Mouse (Mus musculus) heart, adult 2 months (tissue): ENCODE measurements around the gene Fads6. TPM values are rescaled to one million over a fixed set of nuclear protein-coding genes. Genes with fewer than 3 reads are reported as not detected.

Experiments
- DNase-seq, 2 experiments: peaks; one replicate each; pipeline ENCODE4 v3.0.0; 2021
- H3K27ac ChIP-seq: fragments of 200-600 bp; 2 replicates; pipeline ENCODE4 v1.8.1; 2022
- H3K27me3 ChIP-seq: fragments of 200-500 bp; 2 replicates; pipeline ENCODE4 v1.6.1; 2012; ENCODE audit warnings: mild to moderate bottlenecking, low read length, inconsistent platforms, mixed read lengths; ENCODE audit not compliant: control insufficient read depth, insufficient read depth
- H3K36me3 ChIP-seq: fragments of 200-500 bp; 2 replicates; pipeline ENCODE4 v1.6.1; 2012; ENCODE audit warnings: low read length, inconsistent platforms; ENCODE audit not compliant: control insufficient read depth, insufficient read depth
- H3K4me1 ChIP-seq: fragments of 200-500 bp; 2 replicates; pipeline ENCODE4 v1.6.1; 2011; ENCODE audit warnings: low read length; ENCODE audit not compliant: control insufficient read depth, insufficient read depth
- H3K4me3 ChIP-seq: fragments of 200-600 bp; 2 replicates; pipeline ENCODE4 v1.8.1; 2022
- H3K79me2 ChIP-seq: fragments of 200-500 bp; replicated peaks from 2 replicates; pipeline ENCODE4 v1.6.1; 2012; ENCODE audit warnings: mild to moderate bottlenecking, inconsistent platforms, low read length, moderate library complexity, mixed read lengths; ENCODE audit not compliant: control insufficient read depth, insufficient read depth
- H3K9ac ChIP-seq: fragments of 200-500 bp; 2 replicates; pipeline ENCODE4 v1.6.1; 2012; ENCODE audit warnings: low read depth, mild to moderate bottlenecking, control low read depth, inconsistent platforms, low read length, mixed read lengths
- CTCF ChIP-seq: fragments of 200-600 bp; IDR thresholded peaks from 2 replicates; pipeline ENCODE4 v1.8.1; 2022; ENCODE audit warnings: antibody characterized with exemption, mild to moderate bottlenecking, moderate library complexity
- EP300 ChIP-seq: fragments of 200-500 bp; IDR thresholded peaks from 2 replicates; pipeline ENCODE4 v1.6.1; 2011; ENCODE audit warnings: low read depth, low read length, control low read depth; ENCODE audit not compliant: insufficient read depth
- POLR2A ChIP-seq: fragments of 200-500 bp; IDR thresholded peaks from 2 replicates; pipeline ENCODE4 v1.6.1; 2011; ENCODE audit warnings: mild to moderate bottlenecking, low read depth, low read length, control low read depth; ENCODE audit not compliant: insufficient read depth
- WGBS: fragments of 180-500 bp; shearing (Covaris S2); methylation state at CpG from one replicate; pipeline ENCODE4 v1.1.7; 2018; 5-methylcytosine and 5-hydroxymethylcytosine counted together
- intact Hi-C: fragments of 180-260 bp; cut with DNase I; formaldehyde crosslinking; loops from one replicate; pipeline ENCODE4 v1.15.1; 2025
- long read RNA-seq: library from polyadenylated mRNA; stranded (forward); transcript quantifications from one replicate; pipeline ENCODE4 v2.0.0, GENCODE M21; 2021
- polyA plus RNA-seq: library from polyadenylated mRNA; depleted of rRNA; stranded (reverse); fragments of >200 nt; gene quantifications from 2 replicates; pipeline ENCODE4 v1.2.3, GENCODE M21; 2012; rRNA removed
- total RNA-seq, 2 experiments: library from RNA; stranded (reverse); gene quantifications; 2 replicates each; pipeline ENCODE4 v1.2.3; 2021

Fads6 gene
- total RNA-seq: 1 to 10 TPM; 1.6 to 1.8 TPM
- polyA plus RNA-seq: 1.9 and 2.0 TPM in 2 replicates
- long read RNA-seq, partial matches to known transcripts: 0 of 1 reads
- long read RNA-seq, other reads (novel, unspliced or antisense): 1 of 1 reads

DNA sequence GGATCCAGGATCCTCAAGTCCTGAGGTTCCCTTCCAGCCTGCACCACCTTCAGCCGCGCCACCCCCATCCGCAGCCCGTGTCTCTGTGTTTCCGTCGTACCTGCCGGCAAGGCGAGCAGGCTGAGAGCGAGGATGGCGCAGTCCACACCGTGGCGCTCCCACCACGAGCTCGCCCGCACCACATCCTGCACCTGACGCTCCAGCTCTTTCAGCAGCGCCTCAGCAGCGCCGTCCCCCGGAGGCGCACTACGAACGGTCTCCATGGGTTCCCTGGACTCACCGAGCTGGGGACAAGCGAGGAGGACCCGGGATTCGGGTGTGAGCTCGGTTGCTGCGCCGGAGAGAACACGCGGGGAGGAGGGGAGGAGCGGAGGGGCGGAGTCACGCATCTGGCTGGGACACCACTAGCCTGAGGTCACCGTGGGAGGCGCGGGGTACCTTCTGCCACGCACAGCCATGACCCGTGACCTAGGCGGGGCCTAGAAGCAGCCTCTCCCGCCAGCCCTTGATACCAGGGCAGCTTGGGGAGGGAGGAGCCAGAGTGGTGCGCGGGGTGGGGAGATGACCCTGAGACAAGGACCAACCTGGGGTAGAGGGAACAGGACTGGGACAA is at the start of gene Fads6:
Gene Fads6, minus strand, starts transcription at position 450 of the 613 bp plus-strand sequence.
- DNase-seq: peak; percentile 66 to 71
- no peaks in the 10 kb centered on the region for H3K4me1 ChIP-seq
- H3K36me3 ChIP-seq: no peaks in the 10 kb centered on the region
- peak within 1 kb of the TSS; percentile 10 for H3K9ac ChIP-seq
- no peak within 1 kb of the TSS for H3K27ac ChIP-seq
- no peaks in the 10 kb centered on the region for H3K79me2 ChIP-seq
- H3K27me3 ChIP-seq: 0 out of 2 replicates have a peak, but pooled peaks cover 3% of the 10 kb centered on the region
- no peak for TF ChIP-seq POLR2A
- peak; percentile 48 for TF ChIP-seq CTCF
- under 1% methylated on average over 43 of the region's 44 CpGs for WGBS
- intact Hi-C loops: no loop called here
- peak within 1 kb of the TSS; percentile 59 for H3K4me3 ChIP-seq

DNA sequence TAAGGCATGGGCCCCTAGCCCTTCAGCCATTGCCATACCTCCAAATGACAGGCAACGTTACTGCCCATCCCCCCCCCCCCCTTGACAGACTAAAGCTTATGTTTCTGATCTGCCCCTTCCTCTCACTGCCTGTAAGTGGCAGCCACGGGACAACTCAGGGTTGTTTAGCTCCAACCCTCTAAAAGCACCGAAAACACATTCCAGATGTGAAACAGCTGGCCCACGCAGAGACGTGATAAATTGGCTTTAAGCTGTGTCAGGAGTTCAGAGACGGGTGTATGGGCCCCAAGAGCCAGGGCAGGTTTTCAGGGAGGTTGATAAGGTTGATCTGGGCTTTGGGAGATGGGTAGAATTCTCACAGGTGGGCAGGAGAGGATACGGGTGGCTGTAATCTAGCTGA is 48.1 kb upstream of the Fads6 start:
- intact Hi-C loops: no loop called here
- WGBS: 34% methylated on average over 7 of the region's 7 CpGs
- Histone ChIP-seq H3K4me3 (no peak overlapping the region), H3K79me2 (no peaks in the 10 kb centered on the region), H3K9ac (no peak overlapping the region), H3K27me3 (no peaks in the 10 kb centered on the region; the same call in 1 of the 2 replicates), H3K36me3 (no peaks in the 10 kb centered on the region), H3K4me1 (no peaks in the 10 kb centered on the region), H3K27ac (no peak overlapping the region)
- TF ChIP-seq POLR2A (no peak), EP300 (no peak), CTCF (no peak)
- DNase-seq: no peak

DNA sequence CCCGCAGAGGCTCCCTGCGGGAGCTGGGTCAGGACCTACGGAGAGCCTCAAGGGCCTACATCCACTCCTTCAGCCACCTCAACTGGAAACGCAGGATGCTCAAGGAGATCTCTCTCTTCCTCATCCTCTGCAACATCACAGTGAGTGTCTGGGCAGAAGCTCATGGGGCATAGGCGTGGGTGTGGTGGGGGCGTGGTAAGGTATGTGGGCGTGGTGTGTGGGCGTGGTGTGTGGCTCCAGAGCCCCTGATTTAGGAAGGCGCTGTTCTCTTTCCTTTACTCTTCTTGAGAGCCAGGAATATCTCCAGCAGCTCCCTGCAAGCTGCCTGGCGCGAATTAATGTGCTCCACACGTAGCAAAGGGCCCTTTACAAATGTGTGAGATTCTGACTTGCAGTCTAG is 47.5 kb upstream of the Fads6 start:
- Histone ChIP-seq H3K36me3 (no peaks in the 10 kb centered on the region), H3K27me3 (no peaks in the 10 kb centered on the region; the same call in 1 of the 2 replicates), H3K4me1 (no peaks in the 10 kb centered on the region), H3K9ac (no peak overlapping the region), H3K79me2 (no peaks in the 10 kb centered on the region), H3K4me3 (no peak overlapping the region), H3K27ac (no peak overlapping the region)
- DNase-seq: no peak
- intact Hi-C loops: no loop called here
- 17% methylated on average over 12 of the region's 12 CpGs for WGBS
- TF ChIP-seq EP300 (no peak), POLR2A (no peak), CTCF (no peak)

DNA sequence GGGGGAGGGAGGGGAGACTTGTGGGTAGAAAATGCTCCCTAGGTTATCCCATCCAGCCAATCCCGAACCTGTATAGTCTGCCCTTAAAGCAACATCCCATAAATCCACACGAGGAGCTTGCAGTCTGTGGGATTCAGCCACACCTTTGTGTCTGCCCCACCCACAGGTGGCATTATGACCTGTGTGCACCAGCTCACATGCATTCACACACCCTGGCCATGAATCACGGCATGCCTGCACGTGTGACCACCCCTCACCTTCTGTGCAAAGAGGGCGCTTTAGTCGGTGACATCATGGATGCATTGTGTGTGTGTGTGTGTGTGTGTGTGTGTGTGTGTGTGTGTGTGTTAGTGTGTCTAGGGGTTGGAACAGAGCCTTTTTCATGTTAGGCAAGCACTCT is 44.4 kb upstream of the Fads6 start:
- no peaks in the 10 kb centered on the region for H3K79me2 ChIP-seq
- TF ChIP-seq POLR2A (no peak), CTCF (no peak), EP300 (no peak)
- H3K27me3 ChIP-seq: no peaks in the 10 kb centered on the region; the same call in 1 of the 2 replicates
- no peaks in the 10 kb centered on the region for H3K36me3 ChIP-seq
- no peak overlapping the region for H3K27ac ChIP-seq
- H3K4me1 ChIP-seq: no peaks in the 10 kb centered on the region
- DNase-seq: no peak
- no peak overlapping the region for H3K4me3 ChIP-seq
- intact Hi-C loops: no loop called here
- no peak overlapping the region for H3K9ac ChIP-seq
- 65% methylated on average over 6 of the region's 6 CpGs for WGBS

DNA sequence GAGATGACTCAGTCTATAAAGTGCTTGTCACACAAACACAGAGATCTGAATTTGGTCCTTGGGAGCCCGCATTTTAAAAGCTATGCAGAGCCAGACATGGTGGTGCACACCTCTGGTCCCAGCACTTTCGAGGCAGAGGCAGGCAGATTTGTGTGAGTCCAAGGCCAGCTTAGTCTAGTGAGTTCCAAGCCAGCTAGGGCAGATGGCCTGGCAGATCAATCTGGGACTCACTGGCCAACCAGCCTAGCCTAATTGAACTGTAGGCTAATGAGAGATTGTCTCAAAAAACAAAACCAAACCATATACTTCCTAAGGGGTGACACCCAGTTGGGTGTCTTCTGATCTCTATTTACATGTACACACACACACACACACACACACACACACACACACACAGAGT is 43.8 kb upstream of the Fads6 start:
- TF ChIP-seq POLR2A (no peak), CTCF (no peak), EP300 (no peak)
- intact Hi-C loops: no loop called here
- Histone ChIP-seq H3K4me3 (no peak overlapping the region), H3K79me2 (no peaks in the 10 kb centered on the region), H3K27me3 (no peaks in the 10 kb centered on the region; the same call in 1 of the 2 replicates), H3K9ac (no peak overlapping the region), H3K4me1 (no peaks in the 10 kb centered on the region), H3K27ac (no peak overlapping the region), H3K36me3 (no peaks in the 10 kb centered on the region)
- WGBS: 65% methylated on average over 2 of the region's 2 CpGs
- no peak for DNase-seq

DNA sequence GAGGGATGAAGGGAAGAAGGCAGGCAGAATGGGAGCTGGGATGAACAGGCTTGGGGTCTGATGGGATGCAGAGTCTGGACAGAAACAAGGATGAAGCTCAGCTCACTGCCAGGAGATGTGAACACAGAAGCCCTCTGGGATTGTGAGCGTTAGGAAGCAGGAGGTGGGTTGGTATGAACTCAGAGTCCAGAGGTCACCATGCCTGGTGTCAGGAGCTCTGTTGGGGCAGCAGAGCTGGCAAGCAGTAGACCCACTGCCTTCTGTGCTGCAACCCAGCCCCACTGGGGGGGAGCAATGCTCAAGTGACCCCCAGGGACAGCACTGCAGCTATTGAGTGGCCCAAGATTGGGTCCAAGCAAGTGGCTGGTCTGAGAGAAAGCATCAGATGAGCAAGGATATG is 40.4 kb upstream of the Fads6 start:
- intact Hi-C loops: no loop called here

More for the DNA sequence above, 40.4 kb upstream of the Fads6 start:
- Histone ChIP-seq H3K27ac (no peak overlapping the region), H3K36me3 (no peaks in the 10 kb centered on the region), H3K4me1 (no peaks in the 10 kb centered on the region), H3K9ac (no peak overlapping the region), H3K4me3 (no peak overlapping the region), H3K27me3 (peaks cover 6% of the 10 kb centered on the region), H3K79me2 (no peaks in the 10 kb centered on the region)
- 44% methylated on average over 1 of the region's 1 CpGs for WGBS
- no peak for DNase-seq
- TF ChIP-seq CTCF (no peak), POLR2A (no peak), EP300 (no peak)
